ENCODE assay signal across 18 mouse cellular contexts in the genomic region with DNA sequence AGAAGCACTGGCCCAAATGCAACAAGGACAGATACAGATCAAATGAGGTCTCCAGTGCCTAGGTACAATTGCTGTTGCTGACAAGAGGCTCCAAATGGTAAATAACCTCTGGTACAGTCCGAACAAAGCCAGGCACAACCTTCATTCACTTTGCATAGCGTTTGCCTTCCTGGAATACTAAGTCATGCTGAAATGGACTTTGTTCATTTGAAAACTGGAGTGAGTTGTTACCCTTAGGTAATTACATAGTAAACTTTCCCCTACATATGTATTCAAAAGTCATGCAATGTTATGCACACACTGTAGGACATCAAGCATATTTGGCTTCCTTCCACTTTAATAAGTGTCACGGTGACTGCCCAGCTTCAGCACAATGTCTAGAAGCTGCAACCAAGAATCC. TPM values are rescaled to one million over a fixed set of nuclear protein-coding genes. Genes with fewer than 3 reads are reported as not detected.
A peak's percentile ranks its signal among the peaks of the same experiment; 100 is the strongest.
DNase-seq lines count a peak whose midpoint lies in the region; ATAC-seq and TF ChIP-seq lines count a peak whose summit lies in the region.
"Had no signal": no experiment of that assay in that cellular context is flagged by ENCODE, and none has a peak within 500 bp of the region (broad histone marks: within the 10 kb centered on the region; RNA-seq: fewer than 3 reads in every experiment).

No protein-coding gene starts in this region.

- DNase-seq in kidney, adult 9 months, result peak; percentile 38
- DNase-seq in liver, result no peak
- no peak for DNase-seq in layer of hippocampus, adult 11-12 months (ENCODE audit: low spot score)
- DNase-seq in lung, postnatal 10 days, result no peak
- DNase-seq: adrenal gland, adult 8-10 months; adrenal gland, postnatal 36 days; cerebellum, adult 2 months; cerebellum, postnatal 10 days; forebrain, postnatal 0 days; gastrocnemius, postnatal 14 days; heart, adult 2 months; heart, postnatal 36 days had no signal

- no peak for TF ChIP-seq CTCF in intestine, postnatal 0 days (IDR thresholded peaks at IDR 0.05; ENCODE audit: low read depth)

- no peak overlapping the region for H3K4me3 ChIP-seq in kidney, embryonic 16.5 days (ENCODE audit: low read length)
- H3K4me3 ChIP-seq in liver, embryonic 16.5 days (ENCODE audit: low read depth, low read length), result no peak overlapping the region
- no peak overlapping the region for H3K4me3 ChIP-seq in intestine, postnatal 0 days (ENCODE audit: low read depth, low read length)
- H3K4me3 ChIP-seq: embryonic facial prominence, embryonic 10.5 days; forebrain, embryonic 13.5 days; heart, adult 2 months; heart, embryonic 12.5 days had no signal

- H3K27me3 ChIP-seq in kidney, embryonic 16.5 days (ENCODE audit: insufficient read depth, low read length), result no peaks in the 10 kb centered on the region
- H3K27me3 ChIP-seq in liver, embryonic 16.5 days (ENCODE audit: control insufficient read depth, insufficient read depth, low read depth, low read length), result no peaks in the 10 kb centered on the region; the same call in 1 of the 2 replicates
- no peaks in the 10 kb centered on the region for H3K27me3 ChIP-seq in intestine, postnatal 0 days (replicated peaks; ENCODE audit: control insufficient read depth, insufficient read depth, low read length)
- H3K27me3 ChIP-seq: forebrain, embryonic 13.5 days; heart, embryonic 12.5 days had no signal

- H3K27ac ChIP-seq in kidney, embryonic 16.5 days (ENCODE audit: low read length), result no peak overlapping the region
- H3K27ac ChIP-seq in liver, embryonic 16.5 days (ENCODE audit: low read length), result no peak overlapping the region
- H3K27ac ChIP-seq in intestine, postnatal 0 days (ENCODE audit: low read depth, low read length), result peak overlapping the region; percentile 35
- H3K27ac ChIP-seq: embryonic facial prominence, embryonic 10.5 days; forebrain, embryonic 13.5 days; heart, adult 2 months had no signal

- H3K9me3 ChIP-seq in kidney, embryonic 16.5 days (ENCODE audit: low read length), result no peaks in the 10 kb centered on the region
- no peaks in the 10 kb centered on the region for H3K9me3 ChIP-seq in liver, embryonic 16.5 days (replicated peaks; ENCODE audit: control insufficient read depth, low read length)
- no peaks in the 10 kb centered on the region for H3K9me3 ChIP-seq in intestine, postnatal 0 days (ENCODE audit: control insufficient read depth)
- H3K9me3 ChIP-seq: embryonic facial prominence, embryonic 10.5 days; forebrain, embryonic 13.5 days; heart, embryonic 12.5 days had no signal

- H3K4me2 ChIP-seq in kidney, embryonic 16.5 days (replicated peaks; ENCODE audit: low read depth, low read length), result no peak overlapping the region
- no peak overlapping the region for H3K4me2 ChIP-seq in liver, embryonic 16.5 days (ENCODE audit: low read depth, low read length)
- H3K4me2 ChIP-seq in intestine, postnatal 0 days (replicated peaks; ENCODE audit: low read depth), result no peak overlapping the region
- H3K4me2 ChIP-seq: forebrain, embryonic 13.5 days; heart, embryonic 12.5 days had no signal

- H3K9ac ChIP-seq in kidney, embryonic 16.5 days (replicated peaks; ENCODE audit: low read length), result no peak overlapping the region
- no peak overlapping the region for H3K9ac ChIP-seq in liver, embryonic 16.5 days (ENCODE audit: low read depth, low read length)
- no peak overlapping the region for H3K9ac ChIP-seq in intestine, postnatal 0 days (ENCODE audit: low read depth, low read length)
- H3K9ac ChIP-seq: forebrain, embryonic 13.5 days; forebrain, postnatal 0 days; heart, embryonic 12.5 days had no signal

- H3K36me3 ChIP-seq in kidney, embryonic 16.5 days (ENCODE audit: insufficient read depth, low read length), result no peaks in the 10 kb centered on the region
- no peaks in the 10 kb centered on the region for H3K36me3 ChIP-seq in liver, embryonic 16.5 days (ENCODE audit: control insufficient read depth, insufficient read depth)
- no peaks in the 10 kb centered on the region for H3K36me3 ChIP-seq in intestine, postnatal 0 days (ENCODE audit: control insufficient read depth, insufficient read depth)
- H3K36me3 ChIP-seq: embryonic facial prominence, embryonic 10.5 days; heart, embryonic 12.5 days had no signal

- no peak for ATAC-seq in kidney, embryonic 16.5 days (ENCODE audit: low FRiP score, low TSS enrichment)
- peak; percentile 53 for ATAC-seq in liver, embryonic 16.5 days (ENCODE audit: low read depth)
- peak; percentile 90 for ATAC-seq in intestine, postnatal 0 days
- ATAC-seq: forebrain, embryonic 13.5 days; forebrain, postnatal 0 days had no signal

- 84% methylated on average over 3 of the region's 3 CpGs for WGBS in kidney, embryonic 16.5 days
- 62% methylated on average over 3 of the region's 3 CpGs for WGBS in liver, embryonic 16.5 days (ENCODE audit: insufficient replicate concordance)
- 50% methylated on average over 3 of the region's 3 CpGs for WGBS in intestine, postnatal 0 days

- H3K4me1 ChIP-seq in kidney, embryonic 16.5 days (ENCODE audit: insufficient read depth, low read length), result 0 out of 2 replicates have a peak, but pooled peaks cover 4% of the 10 kb centered on the region
- H3K4me1 ChIP-seq in liver, embryonic 16.5 days (ENCODE audit: control insufficient read depth, low read depth, low read length), result no peaks in the 10 kb centered on the region; the same call in 1 of the 2 replicates
- peaks cover 3% of the 10 kb centered on the region; the same call in 1 of the 2 replicates for H3K4me1 ChIP-seq in intestine, postnatal 0 days (replicated peaks; ENCODE audit: control insufficient read depth, insufficient read depth, low read length)

RNA-seq across cellular contexts. Expression of gene Strbp, which starts 5.2 kb away (rescaled TPM):
- polyA plus RNA-seq in kidney, embryonic 16.5 days (2015; fragmentation: Nextera tagmentation; extraction: Ambion mirVana), result 38.7 and 39.0 TPM in 2 replicates
- 11.4 and 11.5 TPM in 2 replicates for polyA plus RNA-seq in liver, embryonic 16.5 days (2015; fragmentation: Nextera tagmentation; extraction: Ambion mirVana)
- polyA plus RNA-seq in intestine, postnatal 0 days (2015; fragmentation: Nextera tagmentation; extraction: Ambion mirVana), result 20.4 and 22.5 TPM in 2 replicates
